Mouse (Mus musculus): ENCODE results near the gene Map1a.

The Map1a gene

DNA sequence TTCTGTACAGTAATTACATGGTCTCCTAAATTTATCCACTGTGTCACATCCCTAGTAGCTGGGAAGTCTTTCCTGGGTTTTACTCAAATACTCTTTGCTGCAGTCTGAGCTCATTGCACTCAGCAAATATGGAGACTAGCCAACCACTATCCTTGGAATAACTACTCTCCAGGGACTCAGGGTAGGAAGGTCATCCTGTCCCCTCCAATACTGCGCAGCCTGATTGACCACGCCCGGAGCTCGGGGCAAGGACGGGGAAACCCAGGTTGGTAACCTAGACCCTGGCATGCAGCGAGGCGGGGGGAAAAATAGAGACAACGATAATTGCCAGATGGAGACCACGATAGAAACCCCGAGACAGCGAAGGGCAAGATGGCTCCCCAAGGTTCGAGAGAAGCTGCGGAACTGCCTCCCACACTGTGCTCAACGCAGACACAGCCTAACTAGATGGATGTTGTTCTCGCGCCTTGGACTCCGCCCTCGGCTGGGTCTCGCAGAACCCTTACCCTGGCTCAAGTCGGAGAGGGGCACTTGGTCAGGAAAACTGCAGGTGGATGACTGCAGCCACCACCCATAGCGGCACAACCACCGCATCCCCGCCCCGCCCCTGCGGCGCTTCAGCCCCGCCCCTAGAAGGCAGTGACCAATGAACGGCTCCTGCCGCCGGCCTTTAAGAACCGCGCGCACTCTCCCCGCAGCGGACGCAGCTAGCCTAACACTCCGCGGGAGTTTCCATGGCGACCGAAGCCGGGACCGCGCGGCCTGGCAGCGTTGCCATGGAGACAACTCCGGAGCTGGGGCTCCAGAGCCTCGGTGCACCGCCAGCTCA is at the start of gene Map1a:
Gene Map1a, plus strand, starts transcription at position 700 of the 829 bp plus-strand sequence.
- DNase-seq, result peak; percentile 99

DNA sequence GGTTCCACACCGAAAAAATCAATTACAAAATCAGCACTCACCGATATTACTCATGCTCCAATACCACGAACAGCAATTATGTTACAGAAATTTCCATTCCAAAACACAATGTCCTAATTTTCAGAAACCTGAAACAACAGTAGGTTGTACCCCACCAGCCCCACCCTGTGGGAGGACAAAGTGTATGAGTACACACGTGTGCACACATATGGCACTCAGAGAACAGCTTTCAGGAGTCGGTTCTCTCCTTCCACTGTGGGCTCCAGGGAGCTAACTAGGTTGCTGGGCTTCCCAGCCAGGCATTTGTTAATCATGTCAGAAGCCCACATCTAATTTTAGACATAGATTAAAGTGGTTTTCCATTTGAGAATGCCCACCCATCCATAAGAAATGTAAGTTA is 45.3 kb upstream of the Map1a start:
- DNase-seq, result no peak

GRCm38 (mm10) chr2:121249758-121250157 is 39.6 kb upstream of the Map1a start:
- DNase-seq, result no peak

- DNase-seq, result no peak
Measured at GRCm38 (mm10) chr2:121268446-121268845, 21.0 kb upstream of the Map1a start.

GRCm38 (mm10) chr2:121270521-121271235 is 18.7 kb upstream of the Map1a start:
- peak in 1 of 2 experiments; percentile 45 for DNase-seq

- peak; percentile 94 to 98 for DNase-seq
Measured at GRCm38 (mm10) chr2:121271236-121271927, 18.0 kb upstream of the Map1a start, which contains the start of gene Trp53bp1. TSS of gene Trp53bp1 (minus strand) at chr2:121271407.

GRCm38 (mm10) chr2:121271928-121272516 is 17.4 kb upstream of the Map1a start:
- DNase-seq, result no peak

GRCm38 (mm10) chr2:121287850-121288249 is 1.6 kb upstream of the Map1a start:
- peak in 1 of 2 experiments; percentile 19 for DNase-seq

DNA sequence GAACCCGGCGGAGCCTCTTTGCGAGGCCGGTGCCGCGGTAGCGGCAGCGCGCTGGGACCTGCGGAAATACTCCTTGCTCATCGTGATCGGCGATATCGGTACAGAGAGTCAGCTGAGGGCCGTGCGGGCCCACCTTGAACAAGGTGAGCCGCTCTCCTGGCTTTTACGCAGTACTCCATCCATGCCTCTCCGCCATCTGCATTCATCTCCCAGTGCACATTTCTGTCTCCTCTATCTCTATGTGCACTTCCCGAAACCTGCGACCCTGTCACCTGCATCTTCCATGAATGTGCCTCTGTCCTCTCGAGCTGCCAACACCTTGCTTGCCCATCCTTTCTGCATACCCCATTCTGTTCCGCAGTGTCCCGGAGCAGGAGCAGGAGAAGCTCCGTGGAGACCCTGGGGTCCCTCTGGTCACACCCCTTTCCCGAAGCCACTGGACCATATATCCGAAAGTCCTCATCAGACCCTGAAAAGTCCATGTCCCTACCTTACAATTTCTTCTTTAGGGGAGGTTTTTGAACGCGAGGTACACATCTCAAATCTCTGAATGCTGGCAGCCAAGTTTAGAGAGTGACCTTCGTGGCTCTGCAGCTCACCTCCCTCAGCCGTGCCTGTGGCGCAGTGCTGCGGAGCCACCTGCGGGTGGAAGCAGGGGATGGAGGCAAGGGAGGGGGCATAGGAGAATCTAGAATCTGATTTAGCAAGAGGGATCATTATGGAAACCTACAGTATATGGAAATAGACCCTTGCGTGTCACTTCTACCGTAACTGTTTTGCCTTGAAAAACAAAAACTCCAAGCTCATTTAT is 535 bp downstream of the Map1a start:
- DNase-seq, result peak; percentile 43 to 47

GRCm38 (mm10) chr2:121292316-121293013 is 3.1 kb downstream of the Map1a start:
- DNase-seq, result no peak

DNA sequence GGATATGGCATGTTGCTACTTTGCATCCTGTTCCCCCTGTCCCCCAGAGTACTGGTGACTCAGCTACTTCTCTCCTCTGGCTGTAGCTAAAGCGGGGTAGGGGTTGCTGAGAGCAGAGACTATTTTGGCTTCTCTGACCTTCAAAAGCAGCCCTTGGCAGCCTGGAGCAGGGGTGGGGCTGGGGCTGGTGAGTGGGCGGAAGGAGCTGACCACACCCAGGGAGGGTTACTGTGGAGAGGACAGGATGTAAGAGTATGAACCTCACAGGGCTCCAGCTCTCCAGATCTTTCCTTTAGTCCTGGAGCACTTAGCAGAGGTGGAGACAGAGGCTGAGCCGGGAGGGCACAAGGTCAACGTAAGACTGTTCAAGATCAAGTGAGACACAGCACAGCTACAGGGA is 4.8 kb downstream of the Map1a start:
- DNase-seq, result peak; percentile 65 to 70

- peak; percentile 81 to 83 for DNase-seq
Measured at GRCm38 (mm10) chr2:121294753-121295607, 5.6 kb downstream of the Map1a start.

DNA sequence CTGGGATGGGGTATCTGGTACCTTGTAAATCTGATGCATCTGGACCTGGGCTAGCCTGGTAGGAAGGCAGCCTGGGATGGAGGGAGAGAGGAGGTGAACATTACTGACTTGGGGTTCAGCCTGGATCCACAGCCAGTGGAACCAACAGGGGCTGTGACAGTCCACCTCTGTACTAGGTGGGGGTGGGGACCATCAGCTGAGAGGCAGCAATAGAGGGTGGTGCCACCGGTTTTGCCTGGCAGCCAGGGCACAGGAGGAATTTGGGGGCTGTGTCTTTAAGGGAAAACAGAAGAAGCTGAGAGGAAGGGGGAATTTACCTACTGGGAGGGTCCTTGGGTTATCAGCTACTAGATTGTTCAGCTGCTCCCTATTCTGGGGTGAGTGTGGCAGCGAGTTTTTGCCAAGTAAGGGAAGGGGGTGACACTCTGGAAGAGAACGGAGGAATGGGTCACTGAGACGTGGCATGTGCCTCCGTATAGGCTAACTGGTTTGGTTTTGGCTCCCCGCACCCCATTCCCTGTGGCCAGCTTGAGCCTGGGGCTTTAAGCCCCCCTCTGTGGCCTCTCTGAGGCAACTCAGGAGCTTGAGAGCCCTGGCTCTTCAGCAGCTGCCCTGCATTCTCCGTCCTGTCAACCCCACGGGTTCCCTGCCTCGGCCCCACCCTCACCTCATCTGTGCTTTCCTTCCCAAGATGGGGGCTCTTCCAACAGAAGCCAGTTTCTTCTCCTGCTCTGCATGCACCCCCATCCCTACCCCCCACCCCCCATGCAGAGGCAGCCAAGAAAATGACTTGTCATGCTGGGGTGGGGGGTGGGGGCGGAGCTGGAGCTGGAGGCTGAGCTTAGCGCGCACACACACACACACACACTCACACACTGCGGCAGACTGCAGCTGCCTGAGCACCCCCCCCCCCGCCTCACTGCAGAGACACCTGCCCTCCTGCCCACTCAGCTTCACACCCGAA is 6.5 kb downstream of the Map1a start:
- DNase-seq, result peak; percentile 66 to 70

GRCm38 (mm10) chr2:121296754-121297231 is 7.4 kb downstream of the Map1a start:
- peak; percentile 26 to 51 for DNase-seq

- peak; percentile 46 for DNase-seq
Measured at GRCm38 (mm10) chr2:121297701-121298100, 8.3 kb downstream of the Map1a start.

GRCm38 (mm10) chr2:121298131-121298530 is 8.7 kb downstream of the Map1a start:
- peak; percentile 50 to 75 for DNase-seq

- DNase-seq, result peak; percentile 52 to 60
Measured at GRCm38 (mm10) chr2:121299471-121299870, 10.1 kb downstream of the Map1a start.

DNA sequence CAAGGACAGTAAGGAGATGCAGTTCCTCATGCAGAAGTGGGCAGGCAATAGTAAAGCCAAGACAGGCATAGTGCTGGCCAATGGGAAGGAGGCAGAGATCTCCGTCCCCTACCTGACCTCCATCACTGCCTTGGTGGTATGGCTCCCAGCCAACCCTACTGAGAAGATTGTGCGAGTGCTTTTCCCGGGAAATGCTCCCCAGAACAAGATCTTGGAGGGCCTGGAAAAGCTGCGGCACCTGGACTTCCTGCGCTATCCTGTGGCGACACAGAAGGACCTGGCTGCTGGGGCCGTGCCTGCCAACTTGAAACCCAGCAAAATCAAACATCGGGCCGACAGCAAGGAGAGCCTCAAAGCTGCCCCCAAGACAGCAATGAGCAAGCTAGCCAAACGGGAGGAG is 10.6 kb downstream of the Map1a start:
- DNase-seq, result peak; percentile 66 to 70

DNA sequence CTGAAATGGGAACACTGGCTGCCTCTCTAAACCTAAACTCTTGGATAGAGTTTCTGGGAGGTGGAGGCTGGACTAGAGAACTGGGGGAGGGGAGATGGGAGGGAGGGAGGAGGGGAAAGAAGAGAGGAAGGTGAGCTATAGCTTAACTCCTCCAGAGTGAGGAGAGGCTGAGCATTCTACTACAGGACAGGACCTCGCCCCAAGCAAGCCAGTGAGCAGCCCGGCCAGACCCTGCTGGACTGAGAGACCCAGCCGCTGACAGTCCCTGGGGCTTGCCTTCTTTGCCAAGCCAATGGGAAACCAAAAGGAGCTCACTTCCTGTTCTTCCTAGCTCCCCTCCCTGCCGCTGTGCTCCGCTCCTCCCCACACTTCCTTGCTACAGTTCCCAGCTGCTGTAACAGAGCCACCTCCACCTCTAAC is 19.6 kb downstream of the Map1a start:
- peak in 1 of 2 experiments; percentile 16 for DNase-seq

Data from cerebellum, adult 18-20 months (tissue).